Mouse (Mus musculus): ENCODE measurements around the gene Cited4. TPM values are rescaled to one million over a fixed set of nuclear protein-coding genes. Genes with fewer than 3 reads are reported as not detected.

Gene Cited4
- polyA plus RNA-seq, 1 experiment: 91.8 TPM

DNA sequence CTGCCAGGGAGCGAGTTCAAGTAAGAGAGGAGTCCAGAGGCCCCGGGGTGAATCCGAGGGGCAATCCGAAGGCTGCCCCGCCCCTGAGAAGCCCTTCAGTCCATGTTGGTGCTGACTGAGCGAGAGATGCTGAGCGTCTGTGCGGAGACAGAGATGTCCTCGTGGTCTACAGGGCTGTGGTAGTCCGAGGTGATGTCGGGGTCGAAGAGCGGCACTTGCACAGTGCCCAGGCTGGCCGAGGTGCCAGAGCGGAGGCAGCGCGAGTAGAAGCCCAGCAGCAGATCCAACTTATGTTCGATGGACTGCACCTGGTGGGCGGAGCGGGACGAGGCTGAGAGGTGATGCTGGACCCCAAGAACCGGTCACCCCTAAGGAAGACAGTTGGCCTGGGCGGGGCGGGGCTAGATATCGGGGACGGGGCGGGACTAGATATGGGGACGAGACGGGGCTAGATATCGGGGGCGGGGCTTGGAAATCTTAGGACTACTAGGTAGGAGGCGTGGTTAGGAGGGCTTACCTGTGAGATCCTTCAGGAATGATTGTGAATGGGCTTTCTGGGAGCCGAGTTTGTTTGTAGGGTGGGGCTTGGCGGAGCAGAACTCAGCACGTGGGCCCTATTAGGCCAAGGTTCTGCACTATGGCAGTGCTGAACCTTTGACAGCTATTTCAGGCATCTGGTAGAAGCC, 31.6 kb downstream of the Cited4 start:
- Histone ChIP-seq H3K36me3 (replicated peaks; ENCODE audit: low read length) (no peaks in the 10 kb centered on the region), H3K4me1 (peaks cover 9% of the 10 kb centered on the region; the same call in 1 of the 2 replicates), H3K4me3 (replicated peaks) (peak overlapping the region; percentile 16), H3K27me3 (replicated peaks) (peaks cover 89% of the 10 kb centered on the region), H3K9me3 (no peaks in the 10 kb centered on the region)
- TF ChIP-seq FLI1 (IDR thresholded peaks at IDR 0.05; ENCODE audit: low read length) (no peak), GATA1 (IDR thresholded peaks at IDR 0.05; ENCODE audit: borderline replicate concordance, low read length) (no peak)

DNA sequence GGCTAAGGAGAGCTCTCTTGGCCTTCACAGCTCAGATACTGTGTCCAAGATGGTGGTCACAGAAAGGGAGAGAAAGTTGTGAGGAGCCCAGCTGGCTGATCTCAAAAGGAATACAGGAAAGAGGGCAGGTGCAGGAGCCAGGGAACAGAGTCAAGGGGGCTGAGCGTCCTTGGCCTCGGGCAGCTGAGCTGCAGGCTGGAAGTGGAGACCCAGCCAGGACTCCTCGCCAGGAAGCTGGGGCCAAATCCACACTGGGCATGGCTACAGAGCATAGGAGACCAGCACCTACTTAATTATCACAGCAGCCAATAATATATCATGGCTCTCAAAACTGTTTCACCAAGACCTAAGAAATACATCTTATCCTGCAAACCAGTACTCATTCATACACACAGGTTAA, 34.8 kb downstream of the Cited4 start:
- TF ChIP-seq FLI1 (IDR thresholded peaks at IDR 0.05; ENCODE audit: low read length) (no peak), GATA1 (IDR thresholded peaks at IDR 0.05; ENCODE audit: borderline replicate concordance, low read length) (no peak)
- Histone ChIP-seq H3K9me3 (no peaks in the 10 kb centered on the region), H3K4me3 (replicated peaks) (no peak overlapping the region), H3K27me3 (replicated peaks) (peaks cover 95% of the 10 kb centered on the region), H3K36me3 (replicated peaks; ENCODE audit: low read length) (no peaks in the 10 kb centered on the region), H3K4me1 (peaks cover 13% of the 10 kb centered on the region; the same call in 1 of the 2 replicates)

DNA sequence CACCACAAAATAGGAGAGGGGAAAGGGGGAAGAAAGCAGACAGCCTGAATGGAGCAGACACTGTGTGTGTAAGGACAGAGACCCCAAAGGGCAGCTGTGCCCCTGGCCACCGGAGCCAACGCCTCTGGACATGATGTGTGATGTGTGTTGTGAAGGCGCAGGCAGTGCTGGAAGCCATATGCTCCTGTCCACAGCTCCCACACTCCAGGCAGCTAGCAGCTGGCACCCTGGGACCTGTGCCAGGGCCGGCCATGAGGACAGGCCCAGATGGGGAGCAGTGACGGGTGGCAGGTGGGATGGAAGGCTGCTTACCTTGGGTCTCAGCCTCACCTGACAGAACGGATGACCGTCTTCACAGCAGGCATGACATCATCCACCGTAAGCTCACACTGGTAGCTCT, 35.7 kb downstream of the Cited4 start:
- H3K36me3 ChIP-seq (replicated peaks; ENCODE audit: low read length): no peaks in the 10 kb centered on the region
- TF ChIP-seq FLI1 (IDR thresholded peaks at IDR 0.05; ENCODE audit: low read length) (no peak), GATA1 (IDR thresholded peaks at IDR 0.05; ENCODE audit: borderline replicate concordance, low read length) (no peak)
- H3K27me3 ChIP-seq (replicated peaks): peaks cover 94% of the 10 kb centered on the region
- no peaks in the 10 kb centered on the region for H3K9me3 ChIP-seq
- peaks cover 13% of the 10 kb centered on the region; the same call in 1 of the 2 replicates for H3K4me1 ChIP-seq
- H3K4me3 ChIP-seq (replicated peaks): no peak overlapping the region

DNA sequence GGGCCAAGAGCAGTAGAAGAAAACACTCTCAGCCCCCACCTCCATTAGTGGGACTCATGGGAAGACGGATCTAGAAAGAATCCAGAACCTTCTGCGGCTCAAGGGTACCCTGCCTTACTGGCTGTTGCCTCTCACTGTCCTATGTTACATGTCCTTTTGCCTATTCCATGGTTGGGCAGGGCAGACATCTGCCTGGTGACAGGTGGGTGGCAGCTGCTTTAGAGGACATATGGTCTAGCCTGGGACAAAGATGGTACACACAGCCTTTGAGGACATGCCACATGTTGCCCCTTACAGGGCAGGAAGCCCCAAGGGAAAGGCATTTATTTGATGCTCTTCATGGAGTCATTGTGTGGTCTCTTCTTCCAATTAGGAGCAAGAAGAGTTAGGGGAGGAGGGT, 36.1 kb downstream of the Cited4 start:
- H3K36me3 ChIP-seq (replicated peaks; ENCODE audit: low read length): no peaks in the 10 kb centered on the region
- no peak overlapping the region for H3K4me3 ChIP-seq (replicated peaks)
- no peaks in the 10 kb centered on the region for H3K9me3 ChIP-seq
- TF ChIP-seq FLI1 (IDR thresholded peaks at IDR 0.05; ENCODE audit: low read length) (no peak), GATA1 (IDR thresholded peaks at IDR 0.05; ENCODE audit: borderline replicate concordance, low read length) (no peak)
- H3K27me3 ChIP-seq (replicated peaks): peaks cover 92% of the 10 kb centered on the region
- peaks cover 13% of the 10 kb centered on the region; the same call in 1 of the 2 replicates for H3K4me1 ChIP-seq

DNA sequence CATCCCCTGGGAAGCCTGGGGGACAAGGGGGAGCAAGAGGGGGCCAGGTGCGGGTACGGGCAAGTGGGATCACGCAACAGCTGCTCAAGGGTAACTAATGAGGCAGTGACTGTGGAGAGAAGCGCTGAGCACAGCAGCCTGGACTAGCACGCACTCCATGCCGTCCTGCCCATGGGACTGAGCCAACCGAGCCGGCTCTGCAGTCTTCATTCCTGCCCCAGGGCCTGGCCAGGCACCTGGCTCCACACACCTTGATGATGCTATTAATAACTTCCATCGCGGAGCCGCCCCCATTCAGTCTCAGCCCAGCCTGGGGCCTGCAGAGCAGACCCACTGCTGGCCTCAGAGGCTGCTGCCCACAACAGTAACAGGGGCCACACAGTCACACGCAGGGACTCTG, 45.9 kb downstream of the Cited4 start:
- Histone ChIP-seq H3K9me3 (no peaks in the 10 kb centered on the region), H3K27me3 (replicated peaks) (peaks cover 98% of the 10 kb centered on the region), H3K4me3 (replicated peaks) (no peak overlapping the region), H3K36me3 (replicated peaks; ENCODE audit: low read length) (no peaks in the 10 kb centered on the region), H3K4me1 (peaks cover 29% of the 10 kb centered on the region)
- TF ChIP-seq GATA1 (IDR thresholded peaks at IDR 0.05; ENCODE audit: borderline replicate concordance, low read length) (no peak), FLI1 (IDR thresholded peaks at IDR 0.05; ENCODE audit: low read length) (no peak)

DNA sequence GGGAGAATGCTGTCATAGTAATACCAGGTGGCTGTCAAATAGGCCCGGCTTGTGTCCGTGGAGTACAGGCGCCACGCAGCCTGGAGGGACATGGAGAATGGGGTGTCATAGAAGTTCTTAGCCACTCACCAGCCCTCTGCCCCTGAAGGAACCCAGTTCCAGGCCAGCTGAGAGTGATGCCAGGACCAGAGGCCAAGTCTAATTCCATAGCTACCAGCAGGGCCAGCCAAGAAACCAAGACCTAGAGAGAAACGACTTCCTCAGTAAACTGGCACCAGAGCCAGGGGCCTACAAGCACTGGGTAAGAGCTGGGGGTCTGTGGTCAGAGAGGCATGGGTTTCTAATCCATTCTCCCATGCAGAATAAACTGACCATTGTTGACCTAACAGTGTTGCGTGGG, 46.6 kb downstream of the Cited4 start:
- H3K4me3 ChIP-seq (replicated peaks): no peak overlapping the region
- peaks cover 32% of the 10 kb centered on the region for H3K4me1 ChIP-seq
- no peaks in the 10 kb centered on the region for H3K9me3 ChIP-seq
- H3K36me3 ChIP-seq (replicated peaks; ENCODE audit: low read length): no peaks in the 10 kb centered on the region
- peaks cover 99% of the 10 kb centered on the region for H3K27me3 ChIP-seq (replicated peaks)
- TF ChIP-seq FLI1 (IDR thresholded peaks at IDR 0.05; ENCODE audit: low read length) (no peak), GATA1 (IDR thresholded peaks at IDR 0.05; ENCODE audit: borderline replicate concordance, low read length) (no peak)

DNA sequence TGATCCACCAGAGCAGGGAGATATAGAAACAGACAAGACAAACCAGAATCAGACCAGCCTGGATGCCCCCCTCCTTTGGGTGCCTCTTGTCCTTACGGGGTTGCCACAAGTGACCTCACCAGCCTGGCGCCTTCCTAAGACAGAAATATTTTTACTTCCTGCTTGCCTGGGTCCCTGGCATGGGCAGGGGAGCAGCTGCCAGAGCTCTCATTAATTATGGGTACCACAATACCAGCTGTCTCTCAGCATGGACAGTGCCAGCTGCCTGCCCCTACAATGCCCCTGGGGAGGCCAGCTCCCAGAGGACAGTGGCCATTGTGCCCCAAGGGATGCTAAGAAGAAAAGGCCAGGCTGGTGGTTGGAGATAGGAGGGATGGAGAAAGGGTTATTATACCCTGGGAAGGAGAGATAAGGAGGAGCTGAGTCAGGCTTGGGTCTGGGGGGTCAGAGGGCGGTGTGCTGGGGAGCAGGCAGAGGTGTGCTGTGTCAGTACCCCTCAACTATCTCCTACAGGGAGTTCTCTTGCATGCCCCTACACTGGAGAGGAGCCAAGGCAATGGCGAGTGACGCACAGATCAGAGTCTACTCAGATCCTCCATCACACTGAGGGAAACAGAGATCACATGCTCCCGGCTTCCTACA, 47.6 kb downstream of the Cited4 start:
- TF ChIP-seq GATA1 (IDR thresholded peaks at IDR 0.05; ENCODE audit: borderline replicate concordance, low read length) (no peak), FLI1 (IDR thresholded peaks at IDR 0.05; ENCODE audit: low read length) (no peak)
- Histone ChIP-seq H3K27me3 (replicated peaks) (peaks cover 99% of the 10 kb centered on the region), H3K4me3 (replicated peaks) (no peak overlapping the region)

DNA sequence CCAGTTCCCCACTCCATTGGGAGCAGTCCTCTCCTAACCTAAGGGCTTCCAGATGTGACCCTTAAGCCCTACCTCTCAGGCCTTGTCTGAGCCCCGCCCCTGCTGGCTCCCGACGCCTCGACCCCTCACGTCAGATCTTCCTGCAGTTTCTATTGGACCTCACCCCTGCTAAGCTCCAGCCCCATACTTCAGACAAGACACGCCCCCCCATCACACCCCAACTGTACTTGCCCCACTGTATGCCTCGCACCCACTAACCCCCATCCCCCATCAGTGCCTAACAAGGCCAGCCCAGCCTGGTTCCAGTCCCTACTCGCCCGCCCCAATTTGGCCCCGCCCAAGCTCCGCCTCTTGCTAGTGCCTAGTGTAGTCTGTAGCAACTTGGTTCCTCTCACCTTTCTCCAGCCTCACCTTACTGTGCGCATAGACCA, 49.8 kb downstream of the Cited4 start:
- peak overlapping the region; percentile 91 for H3K4me3 ChIP-seq (replicated peaks)

More for the DNA sequence above, 47.6 kb downstream of the Cited4 start:
- Histone ChIP-seq H3K9me3 (no peaks in the 10 kb centered on the region), H3K4me1 (peaks cover 32% of the 10 kb centered on the region), H3K36me3 (replicated peaks; ENCODE audit: low read length) (no peaks in the 10 kb centered on the region)

DNA sequence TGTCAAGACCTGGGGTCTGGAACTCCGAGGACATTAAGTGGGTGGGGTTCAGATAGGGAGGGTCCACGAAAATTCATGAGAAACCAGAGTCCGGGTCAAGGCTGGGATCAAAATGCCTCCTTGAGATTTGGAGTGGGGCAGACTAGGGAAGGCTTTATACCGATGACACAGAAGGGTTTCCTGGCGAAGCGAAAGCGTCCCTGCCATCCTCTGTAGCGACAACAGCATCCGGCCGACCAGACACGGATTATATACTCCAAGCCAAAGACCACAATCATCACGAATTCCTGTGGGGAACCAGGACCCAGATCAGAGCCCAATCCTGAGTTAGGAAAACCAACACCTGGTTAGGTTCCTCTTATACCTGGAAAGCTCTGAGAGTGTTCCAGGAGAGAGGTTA, 50.4 kb downstream of the Cited4 start:
- TF ChIP-seq FLI1 (IDR thresholded peaks at IDR 0.05; ENCODE audit: low read length): no peak
- no peak for TF ChIP-seq GATA1 (IDR thresholded peaks at IDR 0.05; ENCODE audit: borderline replicate concordance, low read length)
- Histone ChIP-seq H3K27me3 (replicated peaks) (peaks cover 92% of the 10 kb centered on the region), H3K9me3 (peaks cover 8% of the 10 kb centered on the region), H3K4me1 (peaks cover 36% of the 10 kb centered on the region), H3K4me3 (replicated peaks) (peak overlapping the region; percentile 91), H3K36me3 (replicated peaks; ENCODE audit: low read length) (no peaks in the 10 kb centered on the region)

More for the DNA sequence above, 49.8 kb downstream of the Cited4 start:
- Histone ChIP-seq H3K9me3 (peaks cover 8% of the 10 kb centered on the region), H3K27me3 (replicated peaks) (peaks cover 93% of the 10 kb centered on the region), H3K36me3 (replicated peaks; ENCODE audit: low read length) (no peaks in the 10 kb centered on the region), H3K4me1 (peaks cover 36% of the 10 kb centered on the region)
- TF ChIP-seq FLI1 (IDR thresholded peaks at IDR 0.05; ENCODE audit: low read length) (no peak), GATA1 (IDR thresholded peaks at IDR 0.05; ENCODE audit: borderline replicate concordance, low read length) (no peak)

Other genes starting within 250 kb of the Cited4 start
- gene Slfnl1, start 134.3 kb upstream of the Cited4 start, polyA plus RNA-seq (2012; ENCODE audit: insufficient read depth, low replicate concordance): 0.11 TPM in 1 of 2 replicates, not detected in the other
- gene Ctps, start 96.3 kb upstream of the Cited4 start, polyA plus RNA-seq (2012; ENCODE audit: insufficient read depth, low replicate concordance): 1.4 and 2.5 TPM in 2 replicates
- not detected in 2 replicates for gene Gm8439, start 77.8 kb upstream of the Cited4 start, polyA plus RNA-seq (2012; ENCODE audit: insufficient read depth, low replicate concordance)
- not detected in 2 replicates for gene Kcnq4, start 82.0 kb downstream of the Cited4 start, polyA plus RNA-seq (2012; ENCODE audit: insufficient read depth, low replicate concordance)
- 53.3 and 73.4 TPM in 2 replicates for gene Nfyc, start 165.0 kb downstream of the Cited4 start, polyA plus RNA-seq (2012; ENCODE audit: insufficient read depth, low replicate concordance)
- 0.06 TPM in 1 of 2 replicates, not detected in the other for gene Rims3, start 188.2 kb downstream of the Cited4 start, polyA plus RNA-seq (2012; ENCODE audit: insufficient read depth, low replicate concordance)

Measured in megakaryocyte, embryonic 14.5 days (primary cell).